Mouse (Mus musculus) granulocyte monocyte progenitor cell, adult 5-6 weeks (primary cell): ENCODE results near the gene Acvr1. TPM values are rescaled to one million over a fixed set of nuclear protein-coding genes. Genes with fewer than 3 reads are reported as not detected.

ENCODE experiments used
- ATAC-seq: replicated peaks from 2 replicates; pipeline ENCODE4 v1.8.0; 2016; ENCODE audit warnings: mild to moderate bottlenecking, moderate TSS enrichment, inconsistent platforms; ENCODE audit not compliant: poor library complexity, severe bottlenecking
- total RNA-seq, 2 experiments: library from RNA; stranded (forward) in 1 of 2; stranded (reverse) in 1 of 2; fragments of 200-712, 200-1000 nt in 1 of 2; fragments of >200 nt in 1 of 2; fragmentation: Nextera tagmentation in 1 of 2; gene quantifications; 2 replicates each; pipeline ENCODE4 v1.2.3; 2014 to 2017

Acvr1 gene
- total RNA-seq, 2 experiments from 2014 or later: 0.88 to 3.9 TPM

- no peak for ATAC-seq
Observed at GRCm38 (mm10) chr2:58484284-58484965, 82.5 kb downstream of the Acvr1 start.

- ATAC-seq: no peak
Observed at GRCm38 (mm10) chr2:58481450-58482100, 85.4 kb downstream of the Acvr1 start.

GRCm38 (mm10) chr2:58480764-58481163 lies 86.2 kb downstream of the Acvr1 start:
- peak; percentile 90 for ATAC-seq

GRCm38 (mm10) chr2:58479536-58479935 lies 87.4 kb downstream of the Acvr1 start:
- ATAC-seq: no peak

- ATAC-seq: no peak
Observed at GRCm38 (mm10) chr2:58478144-58478543, 88.8 kb downstream of the Acvr1 start.

- ATAC-seq: peak; percentile 65
Observed at GRCm38 (mm10) chr2:58476956-58477715, 89.8 kb downstream of the Acvr1 start.

GRCm38 (mm10) chr2:58475578-58475977 lies 91.4 kb downstream of the Acvr1 start:
- no peak for ATAC-seq

- no peak for ATAC-seq
Observed at GRCm38 (mm10) chr2:58470290-58470689, 96.7 kb downstream of the Acvr1 start.

GRCm38 (mm10) chr2:58469816-58470215 lies 97.1 kb downstream of the Acvr1 start, which contains the start of gene Gm17409:
TSS of gene Gm17409 (plus strand) at chr2:58470116.
- ATAC-seq: no peak

- ATAC-seq: peak; percentile 65; the same call in 1 of the 2 replicates
Observed at GRCm38 (mm10) chr2:58458820-58459371, 108.1 kb downstream of the Acvr1 start.

- ATAC-seq: no peak
Observed at GRCm38 (mm10) chr2:58457488-58457865, 109.5 kb downstream of the Acvr1 start.

- no peak for ATAC-seq
Observed at GRCm38 (mm10) chr2:58456843-58457487, 110.0 kb downstream of the Acvr1 start.

- no peak for ATAC-seq
Observed at GRCm38 (mm10) chr2:58454095-58454865, 112.7 kb downstream of the Acvr1 start.

- ATAC-seq: no peak
Observed at GRCm38 (mm10) chr2:58447001-58447400, 120.0 kb downstream of the Acvr1 start.

GRCm38 (mm10) chr2:58443163-58443562 lies 123.8 kb downstream of the Acvr1 start:
- peak; percentile 20; the same call in 1 of the 2 replicates for ATAC-seq

- ATAC-seq: no peak
Observed at GRCm38 (mm10) chr2:58436911-58437310, 130.0 kb downstream of the Acvr1 start.

- ATAC-seq: no peak
Observed at GRCm38 (mm10) chr2:58435507-58435906, 131.4 kb downstream of the Acvr1 start.

- no peak for ATAC-seq
Observed at GRCm38 (mm10) chr2:58434438-58434837, 132.5 kb downstream of the Acvr1 start.

- no peak for ATAC-seq
Observed at GRCm38 (mm10) chr2:58433317-58433716, 133.6 kb downstream of the Acvr1 start.

GRCm38 (mm10) chr2:58432211-58432610 lies 134.7 kb downstream of the Acvr1 start:
- ATAC-seq: no peak
